Mouse (Mus musculus): ENCODE data around the gene 1700022I11Rik.
A peak's percentile ranks its signal among the peaks of the same experiment; 100 is the strongest.

DNA sequence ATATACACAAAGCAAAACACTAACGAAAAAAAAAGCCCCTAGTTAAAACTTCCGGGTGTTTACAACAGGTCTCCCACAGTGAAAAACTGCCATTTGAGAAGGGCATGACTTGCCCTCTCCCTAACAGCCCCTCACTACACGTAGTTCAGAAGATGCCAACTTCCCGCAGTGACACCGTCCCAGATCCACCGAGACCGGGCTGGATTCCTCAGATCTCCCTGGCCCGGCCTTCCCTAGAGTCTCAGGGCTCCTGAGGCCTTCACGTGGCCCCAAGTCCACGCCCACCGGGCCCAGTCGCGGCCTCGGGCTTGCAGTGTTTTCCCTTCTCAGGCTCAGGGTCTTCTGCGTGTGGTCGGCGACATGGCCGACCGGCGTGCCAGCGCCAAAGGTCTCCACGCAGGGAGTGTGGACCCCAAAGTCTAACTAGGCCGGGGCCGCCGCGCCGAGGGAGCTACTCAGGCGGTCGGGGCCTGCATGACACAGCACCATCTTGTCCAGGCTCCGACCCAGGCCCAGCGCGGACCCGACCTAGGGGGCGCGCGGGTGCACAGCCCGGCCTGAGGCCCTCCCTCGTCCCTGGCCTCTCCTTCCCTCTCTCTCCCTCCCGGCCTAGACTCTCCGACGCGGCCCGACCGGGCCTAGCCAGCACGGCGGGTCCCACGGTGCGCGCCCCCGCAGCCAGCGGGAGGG, 30.2 kb downstream of the 1700022I11Rik start:
- TF ChIP-seq CTCF (IDR thresholded peaks at IDR 0.05) (peak; percentile 61), EP300 (IDR thresholded peaks at IDR 0.05) (no peak)

Data from lung, postnatal 0 days (tissue).